Mouse (Mus musculus): ENCODE results near the gene Nav2. TPM values are rescaled to one million over a fixed set of nuclear protein-coding genes. Genes with fewer than 3 reads are reported as not detected.

Nav2 gene
- polyA plus RNA-seq, 1 experiment from 2014 or later, result 12.4 TPM

- Histone ChIP-seq H3K4me2 (no peak overlapping the region), H3K27me3 (peaks cover 3% of the 10 kb centered on the region; the same call in 1 of the 2 replicates), H3K36me3 (no peaks in the 10 kb centered on the region), H3K9ac (replicated peaks) (no peak overlapping the region), H3K4me1 (replicated peaks) (peaks cover 27% of the 10 kb centered on the region), H3K27ac (no peak overlapping the region), H3K4me3 (replicated peaks) (no peak overlapping the region), H3K9me3 (no peaks in the 10 kb centered on the region)
- WGBS, result 46% methylated on average over 16 of the region's 16 CpGs
- ATAC-seq (ENCODE audit: insufficient number of reproducible peaks, insufficient read depth, low FRiP score, low TSS enrichment, low read depth), result no peak
These were observed 439.1 kb downstream of the Nav2 start for GRCm38 (mm10) chr7:49347338-49348272.

- H3K9me3 ChIP-seq, result no peaks in the 10 kb centered on the region
- peaks cover 3% of the 10 kb centered on the region; the same call in 1 of the 2 replicates for H3K27me3 ChIP-seq
- no peak overlapping the region for H3K4me2 ChIP-seq
- no peak for ATAC-seq (ENCODE audit: insufficient number of reproducible peaks, insufficient read depth, low FRiP score, low TSS enrichment, low read depth)
- H3K4me3 ChIP-seq (replicated peaks), result no peak overlapping the region
- no peaks in the 10 kb centered on the region for H3K36me3 ChIP-seq
- 27% methylated on average over 2 of the region's 2 CpGs for WGBS
- peaks cover 17% of the 10 kb centered on the region for H3K4me1 ChIP-seq (replicated peaks)
- H3K9ac ChIP-seq (replicated peaks), result no peak overlapping the region
- H3K27ac ChIP-seq, result no peak overlapping the region
These were observed 440.1 kb downstream of the Nav2 start for GRCm38 (mm10) chr7:49348636-49349035.

DNA sequence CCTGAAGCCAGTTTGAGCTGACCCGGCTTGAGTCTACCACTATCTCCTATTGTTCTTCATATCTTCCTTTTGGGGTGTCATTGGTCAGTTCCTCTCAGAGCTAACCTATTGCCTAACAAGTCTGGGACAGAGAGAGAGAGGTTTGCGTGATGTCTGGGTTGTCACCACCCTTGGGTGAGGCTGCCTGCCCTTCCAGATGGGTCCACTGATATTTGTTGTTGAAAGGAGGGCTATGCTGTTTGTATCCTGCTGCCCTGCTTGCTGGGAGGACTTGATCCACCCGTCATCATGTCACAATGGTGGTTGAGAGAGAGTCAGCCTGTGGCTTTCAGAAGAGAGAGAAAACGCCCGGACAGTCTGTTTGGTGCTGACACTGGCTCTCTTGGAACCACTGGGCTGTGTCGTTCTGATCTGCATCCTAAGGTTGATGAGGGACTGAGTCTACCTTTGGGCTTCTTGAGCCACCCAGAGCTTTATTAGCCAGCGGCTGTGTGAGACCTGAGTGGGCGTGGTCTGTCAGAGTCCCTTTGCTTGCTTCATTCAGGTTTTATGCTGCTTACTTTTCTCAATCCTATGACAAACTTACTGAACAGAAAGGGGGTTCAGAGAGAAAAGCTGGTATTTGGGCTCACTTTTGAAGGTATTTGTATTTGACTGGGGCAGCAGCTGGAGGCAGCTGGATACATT lies 441.9 kb downstream of the Nav2 start:
- Histone ChIP-seq H3K4me2 (no peak overlapping the region), H3K27me3 (no peaks in the 10 kb centered on the region), H3K27ac (no peak overlapping the region), H3K9ac (replicated peaks) (no peak overlapping the region), H3K4me1 (replicated peaks) (peaks cover 9% of the 10 kb centered on the region), H3K4me3 (replicated peaks) (no peak overlapping the region), H3K9me3 (no peaks in the 10 kb centered on the region), H3K36me3 (no peaks in the 10 kb centered on the region)
- ATAC-seq (ENCODE audit: insufficient number of reproducible peaks, insufficient read depth, low FRiP score, low TSS enrichment, low read depth), result no peak
- WGBS, result 82% methylated on average over 8 of the region's 8 CpGs

DNA sequence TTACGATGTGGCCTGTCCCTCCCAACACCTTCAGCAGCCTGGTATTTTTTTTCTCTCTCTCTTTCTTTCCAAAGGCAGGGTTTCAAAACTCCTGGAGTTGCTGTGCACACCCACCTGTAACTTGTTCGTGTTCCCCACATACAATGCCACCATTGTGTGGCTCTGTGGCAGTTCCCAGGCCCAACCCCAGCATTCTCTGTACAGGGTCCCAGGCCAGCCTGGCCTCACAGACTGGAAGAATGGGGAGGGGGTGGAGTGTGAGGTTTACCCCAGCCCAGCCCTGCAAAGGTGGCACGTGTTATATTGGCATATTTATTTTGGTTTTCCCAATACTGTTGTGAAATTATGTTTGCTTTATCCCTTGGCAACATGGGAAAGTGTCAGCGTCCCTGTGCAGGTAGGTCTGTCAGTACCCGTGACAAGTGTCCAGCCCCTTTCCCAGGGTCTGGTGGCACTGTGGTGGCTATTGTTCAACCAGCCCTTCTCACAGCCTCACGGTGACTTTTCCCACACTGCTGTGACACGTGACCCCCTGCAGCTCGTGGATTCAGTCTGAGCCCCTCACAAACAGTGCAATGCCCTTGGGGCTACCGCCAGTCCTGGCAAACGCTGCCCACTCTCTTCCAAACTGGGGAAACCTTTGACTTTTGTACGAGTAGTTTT lies 443.2 kb downstream of the Nav2 start:
- Histone ChIP-seq H3K9ac (replicated peaks) (no peak overlapping the region), H3K27me3 (no peaks in the 10 kb centered on the region), H3K36me3 (no peaks in the 10 kb centered on the region), H3K27ac (peak overlapping the region; percentile 73), H3K4me2 (no peak overlapping the region), H3K4me3 (replicated peaks) (no peak overlapping the region), H3K4me1 (replicated peaks) (peaks cover 9% of the 10 kb centered on the region), H3K9me3 (no peaks in the 10 kb centered on the region)
- ATAC-seq (ENCODE audit: insufficient number of reproducible peaks, insufficient read depth, low FRiP score, low TSS enrichment, low read depth), result peak; percentile 84
- whole genome bisulfite sequencing, result 56% methylated on average over 11 of the region's 11 CpGs

GRCm38 (mm10) chr7:49357441-49358165 lies 449.1 kb downstream of the Nav2 start:
- Histone ChIP-seq H3K9ac (replicated peaks) (no peak overlapping the region), H3K4me3 (replicated peaks) (no peak overlapping the region), H3K27ac (no peak overlapping the region), H3K4me2 (no peak overlapping the region), H3K27me3 (no peaks in the 10 kb centered on the region), H3K36me3 (no peaks in the 10 kb centered on the region), H3K4me1 (replicated peaks) (no peaks in the 10 kb centered on the region), H3K9me3 (no peaks in the 10 kb centered on the region)
- 88% methylated on average over 18 of the region's 18 CpGs for WGBS
- no peak for ATAC-seq (ENCODE audit: insufficient number of reproducible peaks, insufficient read depth, low FRiP score, low TSS enrichment, low read depth)

GRCm38 (mm10) chr7:49359120-49359519 lies 450.6 kb downstream of the Nav2 start:
- Histone ChIP-seq H3K36me3 (no peaks in the 10 kb centered on the region), H3K4me3 (replicated peaks) (no peak overlapping the region), H3K27me3 (no peaks in the 10 kb centered on the region), H3K4me2 (no peak overlapping the region), H3K27ac (no peak overlapping the region), H3K9me3 (no peaks in the 10 kb centered on the region), H3K9ac (replicated peaks) (no peak overlapping the region), H3K4me1 (replicated peaks) (no peaks in the 10 kb centered on the region)
- 87% methylated on average over 3 of the region's 3 CpGs for WGBS
- no peak for ATAC-seq (ENCODE audit: insufficient number of reproducible peaks, insufficient read depth, low FRiP score, low TSS enrichment, low read depth)

- H3K27me3 ChIP-seq, result no peaks in the 10 kb centered on the region
- no peaks in the 10 kb centered on the region for H3K4me1 ChIP-seq (replicated peaks)
- no peaks in the 10 kb centered on the region for H3K36me3 ChIP-seq
- no peak overlapping the region for H3K4me3 ChIP-seq (replicated peaks)
- H3K27ac ChIP-seq, result no peak overlapping the region
- H3K9me3 ChIP-seq, result no peaks in the 10 kb centered on the region
- ATAC-seq (ENCODE audit: insufficient number of reproducible peaks, insufficient read depth, low FRiP score, low TSS enrichment, low read depth), result no peak
- WGBS, result 73% methylated on average over 3 of the region's 3 CpGs
- H3K9ac ChIP-seq (replicated peaks), result no peak overlapping the region
- H3K4me2 ChIP-seq, result no peak overlapping the region
These were observed 452.1 kb downstream of the Nav2 start for GRCm38 (mm10) chr7:49360597-49360996.

- WGBS, result 70% methylated on average over 9 of the region's 9 CpGs
- no peaks in the 10 kb centered on the region for H3K36me3 ChIP-seq
- H3K4me3 ChIP-seq (replicated peaks), result no peak overlapping the region
- no peak overlapping the region for H3K9ac ChIP-seq (replicated peaks)
- no peaks in the 10 kb centered on the region for H3K4me1 ChIP-seq (replicated peaks)
- H3K9me3 ChIP-seq, result no peaks in the 10 kb centered on the region
- ATAC-seq (ENCODE audit: insufficient number of reproducible peaks, insufficient read depth, low FRiP score, low TSS enrichment, low read depth), result no peak
- no peak overlapping the region for H3K4me2 ChIP-seq
- H3K27ac ChIP-seq, result no peak overlapping the region
- H3K27me3 ChIP-seq, result no peaks in the 10 kb centered on the region
These were observed 453.1 kb downstream of the Nav2 start for GRCm38 (mm10) chr7:49361465-49362090.

DNA sequence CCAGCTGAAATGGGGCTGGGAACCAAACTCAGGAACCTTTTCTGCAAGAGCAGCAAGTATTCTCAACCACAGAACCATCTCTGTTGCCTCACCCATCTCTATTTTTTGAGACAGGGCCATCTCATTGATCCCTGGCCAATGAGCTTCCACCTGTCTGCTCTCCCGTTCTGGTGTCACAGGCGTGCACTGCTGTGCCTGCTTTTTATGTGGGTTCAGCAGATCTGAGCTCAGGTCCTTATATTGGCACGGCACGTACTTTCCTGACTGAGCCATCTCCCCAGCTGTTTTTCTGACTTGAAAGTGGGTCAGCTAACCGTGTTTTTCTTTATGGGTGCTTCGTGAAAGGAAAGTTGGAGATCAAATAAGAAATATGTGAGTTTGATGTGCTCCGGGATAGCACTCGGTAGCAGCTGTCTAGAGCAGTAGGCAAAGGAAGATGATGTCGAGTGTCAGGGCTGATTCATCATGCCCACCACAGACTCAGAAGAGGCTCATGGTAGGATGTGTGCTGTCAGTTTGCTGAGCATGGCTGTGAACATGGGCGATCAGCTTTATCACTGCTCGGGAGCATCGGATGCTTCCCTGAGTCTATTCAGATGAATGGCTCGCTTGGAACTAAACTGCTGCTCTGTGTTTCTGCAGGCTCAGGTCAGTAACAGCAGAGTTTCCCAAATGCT lies 456.1 kb downstream of the Nav2 start:
- Histone ChIP-seq H3K4me1 (replicated peaks) (no peaks in the 10 kb centered on the region; the same call in 1 of the 2 replicates), H3K27ac (no peak overlapping the region), H3K4me2 (no peak overlapping the region), H3K36me3 (no peaks in the 10 kb centered on the region), H3K27me3 (no peaks in the 10 kb centered on the region), H3K9ac (replicated peaks) (no peak overlapping the region), H3K4me3 (replicated peaks) (no peak overlapping the region), H3K9me3 (no peaks in the 10 kb centered on the region)
- ATAC-seq (ENCODE audit: insufficient number of reproducible peaks, insufficient read depth, low FRiP score, low TSS enrichment, low read depth), result no peak
- 88% methylated on average over 13 of the region's 13 CpGs for WGBS

DNA sequence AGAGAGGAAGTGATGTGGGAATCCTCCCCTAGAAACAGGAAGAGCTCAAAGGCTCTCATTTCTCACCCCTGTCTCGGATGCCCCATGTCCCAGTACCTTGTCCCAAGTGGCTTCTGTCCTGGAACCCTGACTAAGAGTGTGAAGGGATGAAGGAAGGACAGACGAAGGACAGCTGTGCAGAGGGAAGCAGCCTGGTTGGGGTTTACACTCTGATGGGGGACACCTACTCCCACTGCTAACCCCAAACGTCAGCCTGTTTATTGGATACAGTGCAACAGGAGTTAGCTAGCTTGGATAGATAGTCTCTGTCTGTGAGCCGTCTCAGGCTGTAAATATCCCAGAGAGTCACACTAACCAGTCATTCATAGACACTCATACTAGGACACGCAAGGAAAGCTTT lies 460.1 kb downstream of the Nav2 start:
- 72% methylated on average over 5 of the region's 5 CpGs for WGBS
- H3K9me3 ChIP-seq, result no peaks in the 10 kb centered on the region
- no peaks in the 10 kb centered on the region for H3K27me3 ChIP-seq
- H3K4me1 ChIP-seq (replicated peaks), result peaks cover 12% of the 10 kb centered on the region
- no peaks in the 10 kb centered on the region for H3K36me3 ChIP-seq
- no peak overlapping the region for H3K27ac ChIP-seq
- H3K4me3 ChIP-seq (replicated peaks), result no peak overlapping the region
- no peak overlapping the region for H3K4me2 ChIP-seq
- no peak for ATAC-seq (ENCODE audit: insufficient number of reproducible peaks, insufficient read depth, low FRiP score, low TSS enrichment, low read depth)
- no peak overlapping the region for H3K9ac ChIP-seq (replicated peaks)

All from limb, embryonic 12.5 days (tissue).